Mouse (Mus musculus): ENCODE measurements at regions not wholly inside any gene's neighbourhood (a gene's known extent, or its start where the extent isn't known, plus 50 kb on each side); places are given as distances from the start of the nearest gene placed in this dataset.

DNA sequence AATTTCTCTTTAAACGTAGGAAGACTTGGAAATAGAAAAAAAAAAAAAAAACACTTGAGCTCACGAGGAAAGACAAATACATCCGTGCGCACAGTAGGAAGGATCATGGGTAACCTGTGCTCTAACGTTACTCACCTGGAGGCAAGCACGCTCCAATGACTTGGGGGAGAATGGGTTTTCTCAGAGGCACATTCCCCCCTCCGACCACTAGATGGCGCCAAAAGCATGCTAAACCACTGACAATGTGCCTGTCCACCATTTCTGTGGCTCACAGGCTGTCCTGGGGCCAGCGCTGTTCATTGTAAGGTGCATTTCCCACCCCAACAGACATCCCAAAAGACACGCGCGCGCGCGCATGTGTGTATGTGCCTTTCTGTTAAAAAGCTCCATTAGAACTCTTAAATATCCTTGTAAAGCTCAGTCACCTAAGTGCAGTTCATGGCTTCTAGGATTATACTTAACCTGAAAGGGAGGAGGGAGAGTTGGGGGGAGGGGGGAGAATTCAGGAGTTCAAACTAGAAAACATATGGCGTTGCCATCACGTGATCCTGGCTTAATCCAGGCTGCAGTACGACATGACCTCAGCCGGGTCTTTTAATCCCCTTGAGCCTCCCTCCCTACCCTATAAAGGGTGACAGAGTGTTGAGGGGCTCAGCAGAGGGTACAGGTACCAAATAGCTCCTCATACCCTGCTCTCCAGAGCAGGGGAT is 111.9 kb downstream of the Ddx11 start:
- DNase-seq (peak; percentile 91), ATAC-seq (ENCODE audit: insufficient read depth) (peak; percentile 76)
- WGBS: 3% methylated on average over 19 of the region's 19 CpGs
- no peak overlapping the region for H3K9ac ChIP-seq
- no peak overlapping the region for H3K4me3 ChIP-seq (ENCODE audit: low read depth, low read length)
- H3K4me2 ChIP-seq: peak overlapping the region; percentile 40; the same call in 1 of the 2 replicates
- peak; percentile 99 for TF ChIP-seq CTCF (IDR thresholded peaks at IDR 0.05; ENCODE audit: low read depth)
- no peak overlapping the region for H3K27ac ChIP-seq (ENCODE audit: low read depth)
- H3K36me3 ChIP-seq (ENCODE audit: insufficient read depth): no peaks in the 10 kb centered on the region
- H3K27me3 ChIP-seq (ENCODE audit: insufficient read depth, low read length): no peaks in the 10 kb centered on the region
- H3K9me3 ChIP-seq (ENCODE audit: low read depth, low read length): no peaks in the 10 kb centered on the region
- no peaks in the 10 kb centered on the region for H3K4me1 ChIP-seq (ENCODE audit: insufficient read depth)

DNA sequence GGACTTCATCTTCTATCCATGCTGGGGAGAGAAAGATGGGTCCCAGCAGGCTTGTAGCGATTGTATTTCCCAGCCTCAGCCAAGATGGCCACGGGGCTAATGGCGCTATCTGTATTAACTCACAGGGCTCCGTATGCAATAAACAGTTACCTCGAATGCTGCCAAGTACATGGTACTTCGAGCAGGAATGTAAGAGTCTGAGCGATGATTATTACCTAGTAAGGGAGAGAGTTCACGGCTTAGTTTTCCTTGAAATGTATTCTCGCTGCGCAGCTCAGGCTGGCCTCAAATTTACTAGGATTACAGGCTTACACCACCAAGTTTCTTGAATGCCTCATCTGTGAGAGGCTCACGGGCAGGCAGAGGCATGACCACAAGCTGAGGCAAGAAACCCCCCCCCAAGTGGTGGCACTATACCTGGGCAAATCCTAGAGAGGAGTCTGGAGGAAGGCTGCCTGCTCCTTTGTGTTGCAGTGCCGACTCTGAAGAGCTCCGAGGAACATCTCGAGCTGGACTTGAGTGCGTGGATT is 112.6 kb downstream of the Ddx11 start:
- 80% methylated on average over 15 of the region's 15 CpGs for WGBS

DNA sequence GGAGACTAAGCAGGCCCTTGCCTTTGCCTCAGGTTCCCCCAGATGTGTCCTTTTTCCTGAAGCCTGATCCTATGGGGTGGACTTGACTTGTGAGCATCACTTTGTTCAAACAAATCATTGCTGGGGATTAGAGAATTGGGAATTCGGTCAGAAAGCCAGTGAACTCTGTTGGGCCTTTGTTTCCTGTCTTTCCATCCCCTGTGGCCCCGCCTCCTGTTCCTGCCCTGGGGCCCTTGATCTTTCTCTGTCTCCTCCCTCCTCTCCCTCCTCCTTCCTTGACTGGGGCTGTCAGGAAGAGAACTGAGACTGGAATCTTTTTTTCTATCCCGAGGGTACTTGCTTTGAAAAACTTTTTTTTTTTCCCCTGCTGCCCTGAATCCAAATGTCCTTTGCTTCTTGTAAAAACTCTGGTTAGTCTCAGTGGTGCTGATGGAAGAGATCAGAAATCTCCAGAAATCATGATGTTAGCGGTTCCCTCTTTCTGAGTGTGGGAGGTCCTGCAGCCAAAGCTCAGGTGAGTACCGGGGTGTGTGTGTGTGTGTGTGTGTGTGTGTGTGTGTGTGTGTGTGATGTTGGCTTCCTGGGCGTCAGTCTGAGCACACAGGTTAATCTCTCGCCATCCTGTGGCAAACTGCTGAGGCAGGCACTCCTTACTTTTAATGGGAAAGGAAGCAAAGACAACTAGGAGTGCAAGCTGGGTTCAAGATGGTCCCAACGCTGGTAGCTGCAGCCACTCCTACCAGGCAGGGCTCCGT is 118.7 kb downstream of the Ddx11 start:
- peak overlapping the region; percentile 12 for H3K4me3 ChIP-seq (ENCODE audit: low read depth, low read length)
- H3K9ac ChIP-seq: peak overlapping the region; percentile 16; the same call in 1 of the 2 replicates
- H3K9me3 ChIP-seq (ENCODE audit: low read depth, low read length): no peaks in the 10 kb centered on the region
- TF ChIP-seq CTCF (IDR thresholded peaks at IDR 0.05; ENCODE audit: low read depth): no peak
- peak overlapping the region; percentile 50 for H3K4me2 ChIP-seq
- no peaks in the 10 kb centered on the region for H3K27me3 ChIP-seq (ENCODE audit: insufficient read depth, low read length)
- DNase-seq: peak; percentile 77
- ATAC-seq (ENCODE audit: insufficient read depth): peak; percentile 72; the same call in 1 of the 2 replicates
- H3K4me1 ChIP-seq (ENCODE audit: insufficient read depth): 0 out of 2 replicates have a peak, but pooled peaks cover 10% of the 10 kb centered on the region
- H3K27ac ChIP-seq (ENCODE audit: low read depth): peak overlapping the region; percentile 58; the same call in 1 of the 2 replicates
- 17% methylated on average over 9 of the region's 9 CpGs for WGBS
- H3K36me3 ChIP-seq (ENCODE audit: insufficient read depth): no peaks in the 10 kb centered on the region

More for the DNA sequence above, 112.6 kb downstream of the Ddx11 start:
- Histone ChIP-seq H3K36me3 (ENCODE audit: insufficient read depth) (no peaks in the 10 kb centered on the region), H3K4me1 (ENCODE audit: insufficient read depth) (no peaks in the 10 kb centered on the region), H3K4me2 (no peak overlapping the region), H3K4me3 (ENCODE audit: low read depth, low read length) (no peak overlapping the region), H3K27me3 (ENCODE audit: insufficient read depth, low read length) (no peaks in the 10 kb centered on the region), H3K27ac (ENCODE audit: low read depth) (no peak overlapping the region), H3K9ac (no peak overlapping the region), H3K9me3 (ENCODE audit: low read depth, low read length) (no peaks in the 10 kb centered on the region)
- DNase-seq: no peak
- ATAC-seq (ENCODE audit: insufficient read depth): no peak
- no peak for TF ChIP-seq CTCF (IDR thresholded peaks at IDR 0.05; ENCODE audit: low read depth)

DNA sequence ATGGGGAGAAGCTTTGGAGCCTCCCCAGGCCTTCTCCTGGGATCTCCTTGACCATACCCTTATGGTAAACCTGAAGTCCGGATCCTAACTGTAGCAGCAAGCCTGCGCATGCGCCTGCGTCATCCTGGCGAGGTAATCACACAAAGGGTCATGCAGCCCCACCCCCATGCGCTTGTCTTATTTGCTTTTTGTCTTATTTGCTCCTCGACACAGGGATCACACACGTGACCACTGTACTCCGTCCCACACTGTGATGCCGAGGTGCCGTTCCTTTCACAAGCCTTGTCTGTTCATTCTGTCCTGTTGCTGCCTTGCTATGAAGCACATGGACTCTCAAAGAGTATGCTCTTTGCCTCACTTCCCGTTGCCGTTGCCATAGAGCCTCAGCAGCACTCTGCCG is 120.9 kb downstream of the Ddx11 start:
- Histone ChIP-seq H3K4me1 (ENCODE audit: insufficient read depth) (0 out of 2 replicates have a peak, but pooled peaks cover 10% of the 10 kb centered on the region), H3K27ac (ENCODE audit: low read depth) (no peak overlapping the region), H3K4me2 (no peak overlapping the region), H3K9me3 (ENCODE audit: low read depth, low read length) (no peaks in the 10 kb centered on the region), H3K4me3 (ENCODE audit: low read depth, low read length) (no peak overlapping the region), H3K27me3 (ENCODE audit: insufficient read depth, low read length) (no peaks in the 10 kb centered on the region), H3K9ac (no peak overlapping the region), H3K36me3 (ENCODE audit: insufficient read depth) (no peaks in the 10 kb centered on the region)
- ATAC-seq (ENCODE audit: insufficient read depth): no peak
- WGBS: 87% methylated on average over 14 of the region's 14 CpGs
- DNase-seq: no peak
- no peak for TF ChIP-seq CTCF (IDR thresholded peaks at IDR 0.05; ENCODE audit: low read depth)

DNA sequence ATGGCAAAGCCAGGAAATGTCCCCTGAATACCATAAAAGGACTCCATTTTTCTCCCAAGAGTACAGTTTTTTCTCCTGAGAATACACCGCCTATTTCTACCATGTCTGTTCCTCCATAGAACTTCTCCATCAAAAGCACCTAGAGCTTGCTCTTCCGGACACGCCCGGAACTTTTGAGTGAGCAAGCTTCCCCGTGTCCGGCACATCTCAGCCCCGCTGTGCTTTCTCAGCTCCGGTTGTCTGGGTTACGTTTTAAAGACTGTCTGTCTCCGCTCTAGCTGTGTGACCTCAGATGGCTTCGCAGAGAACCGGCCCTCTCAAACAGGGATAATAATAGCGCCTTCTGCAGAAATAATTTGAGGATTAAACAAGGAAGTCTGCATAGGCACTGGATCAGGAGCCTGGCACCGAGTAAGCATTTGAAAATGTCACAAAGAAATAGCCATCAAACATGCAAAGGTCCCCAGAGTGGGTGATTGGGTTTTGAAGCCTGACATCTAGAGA is 122.8 kb downstream of the Ddx11 start:
- no peak overlapping the region for H3K4me3 ChIP-seq (ENCODE audit: low read depth, low read length)
- no peak overlapping the region for H3K9ac ChIP-seq
- 0 out of 2 replicates have a peak, but pooled peaks cover 10% of the 10 kb centered on the region for H3K4me1 ChIP-seq (ENCODE audit: insufficient read depth)
- TF ChIP-seq CTCF (IDR thresholded peaks at IDR 0.05; ENCODE audit: low read depth): no peak
- H3K27me3 ChIP-seq (ENCODE audit: insufficient read depth, low read length): no peaks in the 10 kb centered on the region
- no peak overlapping the region for H3K27ac ChIP-seq (ENCODE audit: low read depth)
- no peaks in the 10 kb centered on the region for H3K9me3 ChIP-seq (ENCODE audit: low read depth, low read length)
- DNase-seq (no peak), ATAC-seq (ENCODE audit: insufficient read depth) (no peak)
- WGBS: 67% methylated on average over 14 of the region's 14 CpGs
- H3K36me3 ChIP-seq (ENCODE audit: insufficient read depth): no peaks in the 10 kb centered on the region
- H3K4me2 ChIP-seq: no peak overlapping the region

DNA sequence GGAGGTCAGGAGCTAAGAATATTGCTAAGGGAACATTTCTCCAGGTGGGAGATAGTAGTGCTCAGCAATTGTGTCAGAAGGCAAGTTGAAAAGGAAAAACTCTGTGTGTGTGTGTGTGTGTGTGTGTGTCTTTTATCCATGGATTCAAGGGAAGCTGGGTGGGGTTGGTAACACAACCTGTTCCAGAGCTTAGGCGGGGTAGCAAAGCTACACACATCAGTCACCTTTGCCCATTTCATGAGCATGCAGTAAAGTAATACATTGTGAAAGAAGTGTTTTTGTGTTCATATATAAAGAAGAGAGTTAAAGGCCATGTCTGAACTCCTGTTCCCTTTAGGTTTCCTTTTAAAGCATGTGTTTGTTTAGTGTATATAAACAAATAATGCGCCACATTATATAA is 128.2 kb downstream of the Ddx11 start:
- Histone ChIP-seq H3K9me3 (ENCODE audit: low read depth, low read length) (no peaks in the 10 kb centered on the region), H3K4me2 (no peak overlapping the region), H3K27ac (ENCODE audit: low read depth) (no peak overlapping the region), H3K36me3 (ENCODE audit: insufficient read depth) (no peaks in the 10 kb centered on the region), H3K27me3 (ENCODE audit: insufficient read depth, low read length) (no peaks in the 10 kb centered on the region), H3K4me1 (ENCODE audit: insufficient read depth) (no peaks in the 10 kb centered on the region), H3K4me3 (ENCODE audit: low read depth, low read length) (no peak overlapping the region), H3K9ac (no peak overlapping the region)
- TF ChIP-seq CTCF (IDR thresholded peaks at IDR 0.05; ENCODE audit: low read depth): no peak
- ATAC-seq (ENCODE audit: insufficient read depth) (no peak), DNase-seq (no peak)
- 89% methylated on average over 2 of the region's 2 CpGs for WGBS

DNA sequence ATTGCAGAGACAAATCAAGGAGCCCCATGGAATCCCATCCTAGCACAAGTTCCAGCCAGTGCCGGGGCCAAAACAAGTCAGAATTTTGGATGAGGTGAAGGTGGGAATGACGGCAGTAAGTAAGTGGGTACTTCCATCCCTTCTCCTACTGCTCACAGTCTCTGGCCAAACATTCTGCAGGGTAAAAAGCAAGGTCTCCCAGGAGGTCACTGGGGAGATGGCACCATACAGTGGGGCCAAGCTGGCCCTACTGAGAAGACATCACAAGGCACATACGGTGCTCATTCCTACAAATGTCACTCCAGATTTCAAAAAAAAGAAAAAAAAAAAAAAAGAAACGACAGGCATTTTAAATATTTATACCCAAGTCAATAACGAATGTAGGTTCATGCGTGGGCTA is 129.6 kb downstream of the Ddx11 start:
- Histone ChIP-seq H3K27me3 (ENCODE audit: insufficient read depth, low read length) (no peaks in the 10 kb centered on the region), H3K9ac (no peak overlapping the region), H3K36me3 (ENCODE audit: insufficient read depth) (no peaks in the 10 kb centered on the region), H3K4me2 (no peak overlapping the region), H3K9me3 (ENCODE audit: low read depth, low read length) (no peaks in the 10 kb centered on the region), H3K4me1 (ENCODE audit: insufficient read depth) (no peaks in the 10 kb centered on the region), H3K27ac (ENCODE audit: low read depth) (no peak overlapping the region), H3K4me3 (ENCODE audit: low read depth, low read length) (no peak overlapping the region)
- DNase-seq (no peak), ATAC-seq (ENCODE audit: insufficient read depth) (no peak)
- 81% methylated on average over 6 of the region's 6 CpGs for WGBS
- no peak for TF ChIP-seq CTCF (IDR thresholded peaks at IDR 0.05; ENCODE audit: low read depth)
